Mouse (Mus musculus): Measurements from ENCODE around the gene Galnt14.

Galnt14 gene

GRCm38 (mm10) chr17:73512844-73513243 lies 197.4 kb downstream of the Galnt14 start:
- no peak for DNase-seq (ENCODE audit: low read depth, low spot score)

GRCm38 (mm10) chr17:73507804-73508535 lies 202.3 kb downstream of the Galnt14 start:
- no peak for DNase-seq (ENCODE audit: low read depth, low spot score)

GRCm38 (mm10) chr17:73504111-73504510 lies 206.1 kb downstream of the Galnt14 start:
- DNase-seq (ENCODE audit: low read depth, low spot score) = no peak

- DNase-seq (ENCODE audit: low read depth, low spot score) = no peak
These were observed 207.6 kb downstream of the Galnt14 start for GRCm38 (mm10) chr17:73502613-73503012.

- DNase-seq (ENCODE audit: low read depth, low spot score) = no peak
These were observed 220.7 kb downstream of the Galnt14 start for GRCm38 (mm10) chr17:73489519-73489918.

GRCm38 (mm10) chr17:73487792-73488191 lies 222.5 kb downstream of the Galnt14 start:
- peak; percentile 73 for DNase-seq (ENCODE audit: low read depth, low spot score)

GRCm38 (mm10) chr17:73487380-73487779 lies 222.9 kb downstream of the Galnt14 start:
- DNase-seq (ENCODE audit: low read depth, low spot score) = no peak

GRCm38 (mm10) chr17:73477096-73478076 lies 232.9 kb downstream of the Galnt14 start:
- no peak for DNase-seq (ENCODE audit: low read depth, low spot score)

- no peak for DNase-seq (ENCODE audit: low read depth, low spot score)
These were observed 235.9 kb downstream of the Galnt14 start for GRCm38 (mm10) chr17:73474371-73474770.

- DNase-seq (ENCODE audit: low read depth, low spot score) = no peak
These were observed 237.2 kb downstream of the Galnt14 start for GRCm38 (mm10) chr17:73473012-73473411.

GRCm38 (mm10) chr17:73460874-73461273 lies 249.4 kb downstream of the Galnt14 start:
- DNase-seq (ENCODE audit: low read depth, low spot score) = no peak

GRCm38 (mm10) chr17:73458741-73459140 lies 251.5 kb downstream of the Galnt14 start:
- no peak for DNase-seq (ENCODE audit: low read depth, low spot score)

GRCm38 (mm10) chr17:73456551-73456950 lies 253.7 kb downstream of the Galnt14 start:
- DNase-seq (ENCODE audit: low read depth, low spot score) = no peak

GRCm38 (mm10) chr17:73453646-73454045 lies 256.6 kb downstream of the Galnt14 start:
- DNase-seq (ENCODE audit: low read depth, low spot score) = no peak

GRCm38 (mm10) chr17:73452151-73452760 lies 258.0 kb downstream of the Galnt14 start:
- DNase-seq (ENCODE audit: low read depth, low spot score) = no peak

GRCm38 (mm10) chr17:73449104-73449503 lies 261.1 kb downstream of the Galnt14 start:
- DNase-seq (ENCODE audit: low read depth, low spot score) = no peak
